Mouse (Mus musculus) heart, embryonic 12.5 days (tissue): ENCODE measurements around the gene Galnt18. TPM values are rescaled to one million over a fixed set of nuclear protein-coding genes. Genes with fewer than 3 reads are reported as not detected.

Experiments
- ATAC-seq: fragments of 200-750 bp; cut with Nextera tagmentation; 2 replicates; pipeline ENCODE4 v1.8.0; 2017; ENCODE audit warnings: moderate TSS enrichment, moderate library complexity; ENCODE audit not compliant: insufficient number of reproducible peaks, low FRiP score
- H3K27ac ChIP-seq: fragments of 300-500 bp; sonication (generic); 2 replicates; pipeline ENCODE4 v1.5.1; 2016; ENCODE audit warnings: mild to moderate bottlenecking, moderate library complexity; ENCODE audit not compliant: poor library complexity, severe bottlenecking
- H3K27me3 ChIP-seq: fragments of 300-500 bp; sonication (generic); replicated peaks from 2 replicates; pipeline ENCODE4 v1.6.1; 2016; ENCODE audit warnings: mild to moderate bottlenecking, moderate library complexity
- H3K36me3 ChIP-seq: fragments of 300-500 bp; sonication (generic); 2 replicates; pipeline ENCODE4 v1.6.1; 2016; ENCODE audit warnings: mild to moderate bottlenecking, moderate library complexity
- H3K4me1 ChIP-seq: fragments of 300-500 bp; sonication (generic); replicated peaks from 2 replicates; pipeline ENCODE4 v1.6.1; 2016; ENCODE audit warnings: mild to moderate bottlenecking
- H3K4me2 ChIP-seq: fragments of 300-500 bp; sonication (generic); 2 replicates; pipeline ENCODE4 v1.6.1; 2016; ENCODE audit warnings: mild to moderate bottlenecking, moderate library complexity
- H3K4me3 ChIP-seq: fragments of 300-500 bp; sonication (generic); 2 replicates; pipeline ENCODE4 v1.5.1; 2016; ENCODE audit warnings: mild to moderate bottlenecking
- H3K9ac ChIP-seq: fragments of 300-500 bp; sonication (generic); 2 replicates; pipeline ENCODE4 v1.6.1; 2016; ENCODE audit warnings: mild to moderate bottlenecking, moderate library complexity
- H3K9me3 ChIP-seq: fragments of 300-500 bp; sonication (generic); replicated peaks from 2 replicates; pipeline ENCODE4 v1.6.1; 2016; ENCODE audit warnings: mild to moderate bottlenecking, moderate library complexity
- WGBS: fragments of 180-500 bp; shearing (Covaris S2); methylation state at CpG from one replicate; pipeline ENCODE4 v1.1.7; 2016; 5-methylcytosine and 5-hydroxymethylcytosine counted together
- polyA plus RNA-seq: library from polyadenylated mRNA; unstranded; fragments of >200 nt; fragmentation: Nextera tagmentation; extraction: Ambion mirVana; gene quantifications from 2 replicates; pipeline ENCODE4 v1.2.1, GENCODE M21; 2016

Galnt18 gene
- polyA plus RNA-seq, 1 experiment from 2014 or later: 11.1 TPM

- Histone ChIP-seq H3K27ac (no peak overlapping the region), H3K27me3 (no peaks in the 10 kb centered on the region), H3K4me2 (no peak overlapping the region), H3K4me1 (no peaks in the 10 kb centered on the region), H3K4me3 (no peak overlapping the region), H3K9me3 (no peaks in the 10 kb centered on the region), H3K9ac (no peak overlapping the region), H3K36me3 (no peaks in the 10 kb centered on the region; the same call in 1 of the 2 replicates)
- ATAC-seq: no peak
- 66% methylated on average over 2 of the region's 2 CpGs for WGBS
These were observed 270.5 kb downstream of the Galnt18 start for GRCm38 (mm10) chr7:111509167-111509854.

- WGBS: 71% methylated on average over 2 of the region's 2 CpGs
- Histone ChIP-seq H3K4me2 (no peak overlapping the region), H3K4me1 (no peaks in the 10 kb centered on the region), H3K9ac (no peak overlapping the region), H3K36me3 (no peaks in the 10 kb centered on the region), H3K4me3 (no peak overlapping the region), H3K9me3 (no peaks in the 10 kb centered on the region), H3K27me3 (no peaks in the 10 kb centered on the region), H3K27ac (no peak overlapping the region)
- ATAC-seq: no peak
These were observed 279.2 kb downstream of the Galnt18 start for GRCm38 (mm10) chr7:111500616-111501015.

GRCm38 (mm10) chr7:111499255-111499790 is 280.5 kb downstream of the Galnt18 start:
- Histone ChIP-seq H3K27me3 (no peaks in the 10 kb centered on the region), H3K4me3 (no peak overlapping the region), H3K27ac (no peak overlapping the region), H3K9ac (no peak overlapping the region), H3K4me2 (no peak overlapping the region), H3K9me3 (no peaks in the 10 kb centered on the region), H3K4me1 (no peaks in the 10 kb centered on the region), H3K36me3 (no peaks in the 10 kb centered on the region)
- 52% methylated on average over 2 of the region's 2 CpGs for WGBS
- ATAC-seq: no peak

- ATAC-seq: no peak
- H3K9ac ChIP-seq: no peak overlapping the region
These were observed 282.6 kb downstream of the Galnt18 start for GRCm38 (mm10) chr7:111497191-111497590.

GRCm38 (mm10) chr7:111492242-111492949 is 287.4 kb downstream of the Galnt18 start:
- ATAC-seq: 0 out of 2 replicates have a peak, but pooled peaks have one; percentile 33
- Histone ChIP-seq H3K9ac (no peak overlapping the region), H3K27ac (peak overlapping the region; percentile 44; the same call in 1 of the 2 replicates), H3K4me1 (peaks cover 18% of the 10 kb centered on the region), H3K27me3 (no peaks in the 10 kb centered on the region), H3K4me3 (no peak overlapping the region), H3K4me2 (no peak overlapping the region), H3K9me3 (no peaks in the 10 kb centered on the region), H3K36me3 (no peaks in the 10 kb centered on the region)
- WGBS: 48% methylated on average over 5 of the region's 5 CpGs

More at GRCm38 (mm10) chr7:111497191-111497590, 282.6 kb downstream of the Galnt18 start:
- WGBS: 80% methylated on average over 6 of the region's 6 CpGs
- Histone ChIP-seq H3K9me3 (no peaks in the 10 kb centered on the region), H3K36me3 (no peaks in the 10 kb centered on the region), H3K4me3 (no peak overlapping the region), H3K4me1 (peaks cover 6% of the 10 kb centered on the region), H3K27ac (no peak overlapping the region), H3K27me3 (no peaks in the 10 kb centered on the region), H3K4me2 (no peak overlapping the region)

GRCm38 (mm10) chr7:111491566-111491965 is 288.2 kb downstream of the Galnt18 start:
- Histone ChIP-seq H3K36me3 (no peaks in the 10 kb centered on the region), H3K9me3 (no peaks in the 10 kb centered on the region), H3K9ac (no peak overlapping the region), H3K27me3 (no peaks in the 10 kb centered on the region), H3K4me1 (peaks cover 18% of the 10 kb centered on the region), H3K4me3 (no peak overlapping the region), H3K4me2 (no peak overlapping the region), H3K27ac (peak overlapping the region; percentile 36; the same call in 1 of the 2 replicates)
- no peak; the same call in 1 of the 2 replicates for ATAC-seq
- 44% methylated on average over 2 of the region's 2 CpGs for WGBS

GRCm38 (mm10) chr7:111486811-111487333 is 292.9 kb downstream of the Galnt18 start:
- H3K27ac ChIP-seq: no peak overlapping the region
- WGBS: 75% methylated on average over 3 of the region's 3 CpGs
- H3K4me3 ChIP-seq: no peak overlapping the region
- no peaks in the 10 kb centered on the region for H3K27me3 ChIP-seq
- H3K4me1 ChIP-seq: peaks cover 9% of the 10 kb centered on the region
- H3K4me2 ChIP-seq: no peak overlapping the region
- no peak for ATAC-seq
- H3K9ac ChIP-seq: no peak overlapping the region
- no peaks in the 10 kb centered on the region for H3K36me3 ChIP-seq
- H3K9me3 ChIP-seq: no peaks in the 10 kb centered on the region

- Histone ChIP-seq H3K27ac (no peak overlapping the region), H3K9me3 (no peaks in the 10 kb centered on the region), H3K36me3 (no peaks in the 10 kb centered on the region), H3K9ac (no peak overlapping the region), H3K4me2 (no peak overlapping the region), H3K27me3 (no peaks in the 10 kb centered on the region), H3K4me1 (no peaks in the 10 kb centered on the region), H3K4me3 (no peak overlapping the region)
- no peak for ATAC-seq
- WGBS: 69% methylated on average over 4 of the region's 4 CpGs
These were observed 295.9 kb downstream of the Galnt18 start for GRCm38 (mm10) chr7:111483896-111484295.

GRCm38 (mm10) chr7:111483321-111483720 is 296.5 kb downstream of the Galnt18 start:
- Histone ChIP-seq H3K4me3 (no peak overlapping the region), H3K27me3 (no peaks in the 10 kb centered on the region), H3K9me3 (no peaks in the 10 kb centered on the region), H3K36me3 (no peaks in the 10 kb centered on the region), H3K27ac (no peak overlapping the region), H3K4me2 (no peak overlapping the region), H3K4me1 (no peaks in the 10 kb centered on the region), H3K9ac (no peak overlapping the region)
- 93% methylated on average over 3 of the region's 3 CpGs for WGBS
- no peak for ATAC-seq

GRCm38 (mm10) chr7:111467715-111468114 is 312.1 kb downstream of the Galnt18 start:
- Histone ChIP-seq H3K4me2 (no peak overlapping the region), H3K36me3 (no peaks in the 10 kb centered on the region), H3K4me3 (no peak overlapping the region), H3K4me1 (peaks cover 5% of the 10 kb centered on the region; the same call in 1 of the 2 replicates), H3K27me3 (no peaks in the 10 kb centered on the region), H3K9ac (no peak overlapping the region), H3K9me3 (no peaks in the 10 kb centered on the region), H3K27ac (no peak overlapping the region)
- 72% methylated on average over 5 of the region's 5 CpGs for WGBS
- ATAC-seq: no peak

- Histone ChIP-seq H3K4me3 (no peak overlapping the region), H3K9me3 (no peaks in the 10 kb centered on the region), H3K4me2 (no peak overlapping the region), H3K4me1 (peaks cover 5% of the 10 kb centered on the region; the same call in 1 of the 2 replicates), H3K9ac (no peak overlapping the region), H3K36me3 (no peaks in the 10 kb centered on the region), H3K27ac (no peak overlapping the region), H3K27me3 (no peaks in the 10 kb centered on the region)
- no peak for ATAC-seq
- 74% methylated on average over 1 of the region's 1 CpGs for WGBS
These were observed 313.1 kb downstream of the Galnt18 start for GRCm38 (mm10) chr7:111466720-111467119.
